Mouse (Mus musculus) cerebellum, postnatal 36 days (tissue): ENCODE results near the gene Bdp1.
"Not testable (repeated sequence)": the region's sequence is repeated elsewhere in the genome, so short reads cannot be mapped to it uniquely, and the experiment has no call there.

Experiments used
- DNase-seq, 2 experiments: peaks; one replicate each; pipeline ENCODE4 v3.0.0; 2021 to 2022; ENCODE audit warnings: mixed read lengths in 2 of 2

Gene Bdp1

GRCm38 (mm10) chr13:100103748-100104254, at the start of gene Bdp1:
Bdp1 (minus strand) TSS chr13:100104070.
- peak; percentile 94 to 97 for DNase-seq

DNA sequence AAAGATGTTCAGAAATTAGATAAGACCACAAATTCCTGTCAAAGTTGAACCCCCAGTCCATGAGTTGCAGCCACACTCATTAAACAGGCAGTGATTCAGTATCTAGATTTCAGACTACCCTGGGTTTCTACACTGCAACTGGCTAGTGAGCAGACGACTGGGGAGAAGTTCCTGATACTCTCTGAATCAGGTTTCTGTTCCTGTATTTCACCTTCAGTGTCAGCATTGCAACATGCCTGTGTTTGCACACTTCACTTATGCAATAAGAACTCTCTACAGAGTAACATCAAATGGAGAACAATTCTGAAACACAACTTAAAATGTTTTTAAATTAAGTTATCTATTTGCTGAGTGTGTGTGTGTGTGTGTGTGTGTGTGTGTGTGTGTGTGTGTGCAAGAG, 48.8 kb upstream of the Bdp1 start:
- DNase-seq = no peak

DNA sequence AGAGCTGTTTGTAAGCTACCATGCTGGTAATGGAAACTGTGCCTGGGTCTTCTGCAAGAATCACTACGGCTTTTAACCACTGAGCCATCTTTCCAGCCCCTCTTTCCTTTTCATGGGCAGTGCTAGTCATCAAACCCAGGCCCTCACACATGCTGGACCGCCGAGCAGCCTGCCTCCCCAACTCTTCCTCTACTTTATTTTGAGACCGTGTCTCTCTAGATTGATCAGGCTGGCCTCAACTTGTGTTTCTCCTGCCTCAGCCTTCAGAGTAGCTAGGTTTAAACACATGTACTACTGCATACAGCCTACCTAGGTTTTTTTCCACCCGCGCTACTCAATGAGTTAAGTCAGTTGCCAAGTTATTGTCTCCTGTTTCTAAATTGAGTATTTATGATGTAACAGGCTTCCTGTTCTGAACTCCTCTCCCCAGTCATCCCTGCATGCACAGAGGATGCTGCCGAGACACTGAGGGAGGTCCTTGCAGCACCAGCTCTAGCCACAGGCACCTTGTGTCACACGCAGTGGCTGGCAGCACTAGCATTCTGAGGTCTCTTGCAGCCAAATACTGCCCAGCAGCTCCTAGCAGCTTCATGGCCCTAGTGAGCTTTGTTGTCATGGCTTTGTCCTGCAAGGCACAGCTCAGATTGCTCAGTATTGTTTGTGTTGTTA, 37.9 kb upstream of the Bdp1 start:
- no peak for DNase-seq

- DNase-seq = no peak
Observed at GRCm38 (mm10) chr13:100125258-100125643, 21.4 kb upstream of the Bdp1 start.

- peak; percentile 99 for DNase-seq
Observed at GRCm38 (mm10) chr13:100124423-100125257, 20.8 kb upstream of the Bdp1 start, which contains the start of gene Smn1. Smn1 (plus strand) TSS chr13:100124852.

GRCm38 (mm10) chr13:100123970-100124369, 20.1 kb upstream of the Bdp1 start:
- no peak for DNase-seq

GRCm38 (mm10) chr13:100112218-100112972, 8.5 kb upstream of the Bdp1 start:
- peak in 1 of 2 experiments; percentile 17 for DNase-seq

- DNase-seq = peak; percentile 79 to 83
Observed at GRCm38 (mm10) chr13:100107652-100108472, 4.0 kb upstream of the Bdp1 start, which contains the start of gene Serf1. Serf1 (plus strand) TSS chr13:100108012.

GRCm38 (mm10) chr13:100103052-100103658, 715 bp downstream of the Bdp1 start:
- DNase-seq = no peak

DNA sequence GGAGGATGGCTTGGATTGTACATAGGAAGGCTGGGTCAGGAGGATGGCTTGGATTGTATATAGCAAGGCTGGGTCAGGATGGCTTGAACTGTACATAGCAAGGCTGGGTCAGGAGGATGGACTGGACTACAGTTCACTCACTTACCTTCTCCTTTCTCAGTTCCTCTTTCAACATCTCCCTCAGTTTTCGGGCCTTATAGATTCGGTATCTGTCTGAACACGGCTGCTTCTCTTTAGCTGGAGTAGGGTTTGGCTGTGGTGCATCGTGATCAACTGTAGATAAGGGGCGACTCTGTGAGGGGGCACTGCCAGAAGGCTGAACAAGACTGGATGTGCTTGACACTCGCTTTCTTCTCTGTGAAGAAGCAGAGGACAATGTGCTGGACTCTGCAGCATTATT, 5.1 kb downstream of the Bdp1 start:
- no peak for DNase-seq

DNA sequence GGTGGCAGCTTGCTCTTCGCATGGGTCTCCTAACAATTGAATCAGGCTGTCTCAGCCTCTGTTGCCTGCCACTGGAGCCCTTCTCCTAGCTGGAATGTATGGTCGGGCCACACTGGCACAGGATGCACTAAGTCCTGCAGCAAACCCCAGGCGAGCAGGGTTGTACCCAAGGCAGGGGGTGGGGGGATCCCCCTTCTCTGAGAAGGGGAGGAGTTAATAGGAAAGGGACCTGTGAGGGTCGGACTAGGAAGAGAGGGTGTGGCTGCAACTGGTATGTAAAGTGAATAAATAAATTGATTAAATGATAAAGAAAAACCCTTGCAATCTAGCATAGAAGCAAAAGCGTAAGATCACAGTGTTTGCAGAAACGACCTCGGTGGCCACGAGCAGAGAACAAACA, 32.4 kb downstream of the Bdp1 start:
- no peak for DNase-seq

DNA sequence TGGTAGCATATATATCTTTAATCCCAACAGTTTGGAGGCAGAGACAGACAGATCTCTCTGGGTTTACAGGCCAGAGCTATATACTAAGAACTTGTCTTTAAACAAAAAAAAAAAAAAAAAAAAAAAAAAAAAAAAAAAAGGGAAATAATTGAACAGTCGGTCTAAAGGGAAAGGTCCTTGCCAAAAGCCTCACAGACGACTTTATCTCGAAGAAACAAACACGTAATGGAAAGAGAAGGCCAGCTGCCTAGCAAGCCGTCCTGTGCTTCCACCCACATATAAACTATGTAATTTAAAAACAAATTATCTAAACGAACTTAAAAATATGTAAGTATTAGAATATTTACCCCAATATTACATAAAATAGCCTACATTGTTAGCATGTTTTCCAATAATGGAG, 36.0 kb downstream of the Bdp1 start:
- DNase-seq = no peak

DNA sequence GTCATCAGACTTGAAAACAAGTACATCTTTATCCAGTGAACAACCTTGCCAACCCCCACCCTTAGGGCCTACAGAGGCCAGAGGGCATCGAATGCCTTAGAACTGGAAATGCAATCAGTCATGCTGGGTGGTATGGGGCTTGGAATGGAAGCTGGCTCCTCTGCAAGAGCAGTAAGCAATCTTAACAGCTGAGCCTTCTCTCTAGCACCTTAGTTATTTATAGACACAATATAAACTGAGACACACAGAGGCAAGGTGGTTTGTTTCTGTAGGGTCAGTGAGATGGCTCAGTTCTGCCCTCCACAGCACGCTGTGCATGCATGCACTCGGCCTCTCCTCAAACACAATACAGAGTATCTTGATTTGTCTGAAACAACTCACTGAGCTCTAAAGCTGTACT, 39.9 kb downstream of the Bdp1 start:
- no peak for DNase-seq

DNA sequence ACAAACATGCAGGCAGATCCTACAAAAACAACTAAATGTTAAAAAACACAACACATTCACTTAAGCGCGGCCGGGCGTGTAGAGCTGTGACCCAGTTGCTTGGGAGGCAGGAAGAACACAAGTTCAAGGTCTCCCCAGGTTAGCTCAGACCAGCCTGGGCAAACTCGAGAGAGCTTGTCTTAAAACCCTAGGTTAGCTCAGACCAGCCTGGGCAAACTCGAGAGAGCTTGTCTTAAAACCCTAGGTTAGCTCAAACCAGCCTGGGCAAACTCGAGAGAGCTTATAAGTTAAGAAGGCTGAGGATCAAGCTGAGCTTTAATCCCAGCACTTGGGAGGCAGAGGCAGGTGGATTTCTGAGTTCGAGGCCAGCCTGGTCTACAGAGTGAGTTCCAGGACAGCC, 46.1 kb downstream of the Bdp1 start:
- DNase-seq = not testable (repeated sequence)

- DNase-seq = no peak
Observed at GRCm38 (mm10) chr13:100026013-100026412, 77.9 kb downstream of the Bdp1 start.

GRCm38 (mm10) chr13:100016891-100017290, 87.0 kb downstream of the Bdp1 start:
- no peak for DNase-seq

DNA sequence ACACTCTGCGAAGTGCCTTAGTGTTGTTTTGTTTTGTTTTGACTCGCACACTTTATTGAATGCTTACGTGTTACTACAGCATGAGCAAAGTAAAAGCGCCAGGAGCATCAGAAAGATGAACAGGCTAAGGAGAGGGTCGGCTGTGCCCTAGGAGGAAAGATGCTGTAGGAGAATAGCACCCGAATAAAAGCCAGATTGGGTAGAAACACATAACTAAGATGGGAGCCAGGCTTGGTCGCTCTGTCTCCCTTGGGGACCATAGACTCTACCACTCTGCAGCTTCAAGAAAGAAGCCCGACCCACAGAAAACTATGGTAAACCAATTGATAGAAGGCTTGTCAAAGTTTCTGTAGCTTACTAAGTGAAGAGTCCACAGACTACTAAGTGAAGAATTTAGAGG, 87.9 kb downstream of the Bdp1 start:
- DNase-seq = no peak

DNA sequence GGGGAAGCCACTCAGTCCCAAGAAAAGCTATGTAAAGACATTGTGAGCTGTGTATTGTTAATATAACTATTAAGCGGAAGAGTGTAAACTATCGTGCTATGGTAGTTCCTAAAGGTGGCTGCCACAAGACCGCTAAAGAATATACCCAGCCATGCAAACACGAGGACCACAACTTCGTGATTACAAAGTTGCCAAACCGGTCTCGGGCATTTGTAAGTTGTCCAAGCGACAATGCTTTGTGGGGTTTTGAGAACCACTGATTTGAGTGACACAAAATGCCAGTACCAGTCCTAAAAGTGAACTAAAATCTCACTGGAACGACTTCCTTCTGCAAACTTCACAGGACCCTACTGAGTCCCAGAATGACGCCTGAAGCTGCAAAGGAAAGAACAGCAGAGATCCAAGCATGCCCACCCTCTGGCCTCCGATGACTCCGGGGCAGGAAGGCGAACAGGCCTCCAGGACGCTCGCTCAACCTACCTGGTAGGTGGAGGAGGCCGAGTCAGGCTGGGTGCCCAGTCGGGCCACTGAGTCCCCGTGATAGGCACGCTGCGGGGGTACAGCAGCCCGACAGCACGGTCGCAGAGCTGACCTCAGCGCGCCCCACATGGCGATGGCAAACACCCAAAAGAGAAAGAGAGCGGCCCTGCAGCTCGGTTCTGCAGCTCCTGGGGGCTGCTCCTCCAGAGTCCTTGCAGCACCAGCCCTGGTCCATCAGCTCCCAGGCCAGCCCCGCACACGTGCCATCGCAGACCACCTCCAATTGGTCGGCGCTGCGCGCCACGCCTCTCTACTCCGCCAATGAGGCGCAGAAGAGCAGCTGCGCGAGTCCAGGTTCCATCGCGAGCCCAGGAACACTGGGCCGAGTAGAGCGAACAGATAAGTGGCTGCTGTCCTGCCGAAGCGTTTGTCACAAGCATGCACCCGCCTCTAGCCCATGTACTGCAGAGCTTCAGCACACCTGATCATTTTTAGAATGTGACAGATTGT, 88.7 kb downstream of the Bdp1 start, which contains the start of gene Mccc2:
Gene Mccc2, minus strand, starts transcription at position 734 of the 990 bp plus-strand sequence.
- DNase-seq = peak; percentile 77 to 87

- no peak for DNase-seq
Observed at GRCm38 (mm10) chr13:100005911-100006496, 97.9 kb downstream of the Bdp1 start.

DNA sequence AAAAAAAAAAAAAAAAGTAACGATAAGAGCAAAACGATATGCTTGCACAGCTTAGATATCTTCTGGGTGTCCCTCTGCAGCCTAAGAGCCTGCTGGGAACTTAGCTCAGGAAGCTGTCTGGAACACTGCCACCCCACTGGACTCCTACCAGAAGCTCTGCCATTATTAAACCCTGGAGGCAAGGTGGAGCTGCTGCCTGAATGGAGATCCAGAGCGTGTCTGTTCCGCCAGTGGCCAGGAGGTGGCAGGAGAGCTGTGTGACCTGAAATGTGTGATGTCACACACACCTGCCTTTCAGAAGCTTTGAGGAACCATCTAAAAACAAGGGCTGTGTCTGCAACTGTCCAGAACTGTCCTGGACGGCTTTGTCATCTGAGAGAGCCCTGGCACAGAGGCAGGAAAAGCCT, 102.1 kb downstream of the Bdp1 start:
- DNase-seq = peak; percentile 87 to 88
